Mouse (Mus musculus): Measurements from ENCODE around the gene 8030411F24Rik. TPM values are rescaled to one million over a fixed set of nuclear protein-coding genes. Genes with fewer than 3 reads are reported as not detected.
"Not testable (repeated sequence)": the region's sequence is repeated elsewhere in the genome, so short reads cannot be mapped to it uniquely, and the experiment has no call there.

8030411F24Rik gene
- not detected for total RNA-seq (2022)

DNA sequence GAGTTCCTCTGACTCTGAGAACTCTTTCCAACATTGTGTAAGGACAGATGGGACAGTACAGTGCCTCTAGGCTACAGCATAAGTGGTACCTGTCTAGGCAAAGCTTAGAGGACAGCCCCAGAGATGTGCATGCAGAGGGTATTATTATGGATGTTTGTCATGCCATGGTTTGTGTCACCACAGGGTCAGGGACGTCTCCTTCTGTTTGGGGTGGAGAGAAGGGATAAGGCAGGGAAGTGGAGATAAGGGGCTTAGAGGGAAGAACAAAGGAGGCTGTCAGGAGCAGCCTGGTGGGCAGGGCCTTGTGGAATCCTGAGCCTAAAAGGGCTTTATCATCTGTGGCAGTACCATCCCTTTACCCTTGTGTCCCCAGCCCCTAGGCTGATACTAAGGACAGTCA, at the start of gene 8030411F24Rik:
8030411F24Rik (plus strand) TSS at position 301 of the 400 bp plus-strand sequence.
- DNase-seq (ENCODE audit: low spot score in 2 of 2): no peak

DNA sequence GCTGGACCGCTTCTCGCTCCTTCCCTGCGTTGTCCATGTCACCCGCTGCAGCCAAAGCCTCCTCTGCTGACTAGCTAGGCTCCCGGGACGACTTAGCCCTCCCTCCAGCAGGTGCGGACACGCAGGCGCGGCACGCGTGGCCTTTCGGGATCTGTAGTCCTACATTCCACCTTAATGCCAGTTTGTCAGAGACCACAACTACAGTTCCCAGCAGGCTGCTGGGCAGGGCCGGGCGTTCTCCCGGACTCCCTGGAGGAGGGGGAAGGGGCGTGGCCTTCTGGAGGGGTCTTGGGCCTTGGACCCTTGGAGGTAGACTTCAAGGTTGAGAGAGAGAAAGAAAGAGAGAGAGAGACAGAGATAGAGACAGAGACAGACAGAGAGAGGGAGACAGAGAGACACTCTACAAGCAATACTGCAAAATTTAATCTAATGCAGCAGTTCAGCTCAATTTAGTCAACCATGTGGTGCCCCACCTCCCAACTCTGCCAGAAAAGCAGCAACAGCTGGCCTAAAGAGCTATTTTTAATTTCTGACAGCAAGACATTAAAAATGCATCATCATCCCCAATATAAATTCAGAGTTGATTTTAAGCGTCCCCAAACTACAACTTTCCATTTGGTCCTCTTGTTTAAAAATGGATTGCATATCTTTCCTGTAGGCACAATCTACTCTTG, 49.3 kb upstream of the 8030411F24Rik start, which contains the start of gene Napb:
Napb (minus strand) TSS at position 141 of the 674 bp plus-strand sequence.
- DNase-seq (ENCODE audit: low spot score in 2 of 2): peak; percentile 86 to 96

- peak in 1 of 2 experiments; percentile 77 for DNase-seq (ENCODE audit: low spot score in 2 of 2)
Measured at GRCm38 (mm10) chr2:148743001-148743400, 38.8 kb upstream of the 8030411F24Rik start.

DNA sequence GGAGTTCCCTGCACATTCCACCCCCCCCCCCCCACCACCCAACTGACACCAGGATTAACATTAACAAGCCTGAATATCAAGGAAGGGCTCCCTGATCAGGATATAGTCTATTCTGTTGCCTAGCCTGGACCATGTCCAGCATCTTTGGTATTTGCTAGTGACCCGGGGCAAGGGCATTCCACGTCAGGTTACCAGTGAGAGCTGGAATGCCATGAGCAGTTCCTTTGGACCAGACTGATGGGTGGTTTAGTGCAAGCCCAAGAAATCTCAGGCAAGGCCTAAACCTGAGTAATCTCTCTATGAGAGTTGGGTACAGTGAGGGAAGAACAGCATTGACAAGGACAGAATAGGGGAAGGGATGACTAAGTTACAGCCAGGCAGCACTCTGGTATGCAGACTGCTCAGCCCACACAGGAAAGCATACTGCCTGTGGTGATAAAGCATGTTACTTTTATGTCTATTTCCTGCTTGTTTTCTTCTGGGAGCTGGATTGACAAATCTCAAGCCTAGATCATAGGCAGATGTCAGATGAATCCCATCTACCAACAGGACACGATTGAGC, 37.9 kb upstream of the 8030411F24Rik start:
- no peak for DNase-seq (ENCODE audit: low spot score in 2 of 2)

DNA sequence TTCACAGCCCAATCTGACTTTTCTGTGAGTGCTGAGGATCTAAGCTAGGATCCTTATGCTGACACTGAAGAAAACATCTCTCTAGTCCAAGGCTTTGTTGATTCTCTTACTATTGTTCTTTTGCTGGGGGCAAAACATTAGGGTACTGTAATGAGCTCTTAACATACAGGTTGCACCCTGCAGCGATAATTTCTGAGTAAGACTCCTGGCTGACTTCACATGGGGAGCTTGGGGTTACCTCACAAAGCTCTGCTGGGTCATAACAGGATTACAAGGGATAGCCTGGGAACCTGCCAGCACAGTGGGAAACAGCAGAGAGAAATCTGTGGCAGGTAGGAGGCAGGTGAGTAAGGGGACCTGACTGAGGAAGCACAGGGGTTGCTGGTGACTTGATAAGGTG, 31.8 kb upstream of the 8030411F24Rik start, which contains the start of gene Cstl1:
Cstl1 (plus strand) TSS at position 301 of the 400 bp plus-strand sequence.
- DNase-seq (ENCODE audit: low spot score in 2 of 2): no peak

DNA sequence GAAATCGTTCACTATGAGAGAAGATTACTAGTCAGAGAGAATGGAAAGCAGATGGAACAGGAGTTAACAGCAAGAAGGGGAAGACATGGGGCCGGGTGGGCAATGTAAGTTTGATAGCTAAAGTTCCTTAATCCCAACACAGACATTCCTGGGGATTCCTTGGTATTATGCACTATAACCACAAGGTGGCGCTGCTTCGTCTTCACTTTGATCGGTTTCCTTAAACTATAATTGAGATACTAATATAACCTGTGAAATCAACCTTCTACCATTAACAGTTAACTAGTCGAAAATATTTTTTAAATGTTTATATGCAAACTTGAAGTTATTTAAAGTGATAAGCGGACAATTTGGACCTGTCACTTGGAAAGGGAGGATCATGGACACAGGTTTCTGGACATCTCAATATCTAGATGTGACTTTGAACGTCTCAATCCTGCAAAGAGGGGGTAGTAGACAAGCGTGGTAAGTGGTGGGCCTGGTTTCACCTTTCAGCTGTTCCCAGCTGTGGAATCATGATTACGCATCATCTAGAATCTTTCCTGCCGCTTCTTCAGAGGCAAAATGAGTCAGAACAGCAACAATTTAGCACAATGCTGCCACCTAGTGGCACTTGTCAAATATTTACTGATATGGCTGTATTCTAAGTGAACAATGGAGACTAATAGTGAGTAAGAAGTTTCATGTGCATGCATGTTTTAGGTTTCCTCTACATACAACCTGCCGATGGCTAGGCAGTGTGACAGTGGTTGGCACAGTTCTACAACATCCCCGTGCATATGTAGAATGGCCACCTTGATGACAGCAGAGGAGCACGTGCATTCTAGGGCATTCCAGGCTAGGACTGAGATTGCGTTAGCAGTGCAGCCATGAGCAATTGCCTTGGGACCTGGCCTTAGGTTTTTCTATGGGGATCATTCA, 29.7 kb upstream of the 8030411F24Rik start:
- peak; percentile 45 to 51 for DNase-seq (ENCODE audit: low spot score in 2 of 2)

DNA sequence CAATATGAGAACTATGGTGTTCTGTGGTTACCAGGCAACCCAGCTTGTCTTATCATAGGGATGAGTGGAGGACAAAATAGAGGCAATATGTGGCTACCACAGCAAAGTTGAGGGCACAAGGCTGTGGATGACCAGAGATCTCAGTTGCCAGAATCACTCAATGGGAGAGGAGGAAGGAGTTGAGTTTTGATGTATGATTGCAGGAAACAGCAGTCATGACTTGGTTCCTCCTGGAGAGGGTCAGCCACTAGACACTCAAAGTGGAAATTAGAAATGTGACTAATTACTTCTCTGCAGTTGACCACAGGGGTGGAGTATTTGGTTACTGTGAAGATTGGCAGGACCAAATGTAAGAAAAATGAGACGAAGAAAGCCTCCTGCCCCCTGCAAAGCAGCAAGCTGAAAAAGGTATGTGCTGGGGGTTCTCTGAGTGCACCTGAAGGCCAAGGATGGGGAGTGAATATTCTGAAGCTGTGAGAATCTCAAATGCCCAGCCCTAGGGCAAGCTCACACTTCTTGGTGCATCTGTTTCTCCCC, 27.4 kb upstream of the 8030411F24Rik start:
- DNase-seq (ENCODE audit: low spot score in 2 of 2): no peak

DNA sequence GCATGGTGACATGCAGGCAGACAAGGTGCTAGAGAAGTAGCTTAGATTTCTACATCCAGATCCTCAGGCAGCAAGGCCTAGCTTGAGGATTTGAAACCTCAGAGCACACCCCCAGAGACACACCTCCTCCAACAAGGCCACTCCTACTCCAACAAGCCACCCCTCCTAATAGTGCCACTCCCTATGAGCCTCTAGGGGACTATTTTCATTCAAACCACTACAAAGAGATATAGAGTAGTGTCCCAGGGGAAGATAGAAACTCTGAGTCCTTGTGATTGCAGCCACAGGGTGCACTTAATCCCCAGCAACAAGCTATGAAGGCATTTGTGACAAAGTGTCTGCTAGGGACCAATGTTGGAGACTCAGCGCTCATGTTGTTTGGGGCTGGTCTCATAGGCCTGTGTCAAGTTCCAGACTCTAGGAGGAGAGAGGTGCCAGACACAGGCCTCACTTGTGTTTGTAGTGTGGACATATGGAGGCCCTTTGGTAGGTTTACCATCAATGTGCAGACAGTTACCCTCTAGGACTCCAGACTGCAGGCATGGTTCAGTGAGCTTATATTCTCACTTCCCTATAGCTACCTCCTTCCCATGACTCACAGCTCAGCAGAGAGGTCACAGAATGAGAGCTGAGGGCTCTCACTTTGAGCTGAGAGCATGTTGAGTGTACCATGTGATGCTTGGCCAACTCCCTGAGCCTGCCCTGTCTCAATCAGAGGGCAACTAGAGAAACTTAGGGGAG, 18.0 kb upstream of the 8030411F24Rik start:
- no peak for DNase-seq (ENCODE audit: low spot score in 2 of 2)

GRCm38 (mm10) chr2:148771397-148771796, 10.4 kb upstream of the 8030411F24Rik start, which contains the start of gene Cst11:
Cst11 (minus strand) TSS chr2:148771497.
- DNase-seq (ENCODE audit: low spot score in 2 of 2): not testable (repeated sequence)

GRCm38 (mm10) chr2:148789142-148789541, 7.3 kb downstream of the 8030411F24Rik start, which contains the start of gene Cst12:
Cst12 (plus strand) TSS chr2:148789361.
- DNase-seq (ENCODE audit: low spot score in 2 of 2): no peak

- no peak for DNase-seq (ENCODE audit: low spot score in 2 of 2)
Measured at GRCm38 (mm10) chr2:148798485-148798884, 16.7 kb downstream of the 8030411F24Rik start, which contains the start of gene Cst8. Cst8 (plus strand) TSS chr2:148798785.

DNA sequence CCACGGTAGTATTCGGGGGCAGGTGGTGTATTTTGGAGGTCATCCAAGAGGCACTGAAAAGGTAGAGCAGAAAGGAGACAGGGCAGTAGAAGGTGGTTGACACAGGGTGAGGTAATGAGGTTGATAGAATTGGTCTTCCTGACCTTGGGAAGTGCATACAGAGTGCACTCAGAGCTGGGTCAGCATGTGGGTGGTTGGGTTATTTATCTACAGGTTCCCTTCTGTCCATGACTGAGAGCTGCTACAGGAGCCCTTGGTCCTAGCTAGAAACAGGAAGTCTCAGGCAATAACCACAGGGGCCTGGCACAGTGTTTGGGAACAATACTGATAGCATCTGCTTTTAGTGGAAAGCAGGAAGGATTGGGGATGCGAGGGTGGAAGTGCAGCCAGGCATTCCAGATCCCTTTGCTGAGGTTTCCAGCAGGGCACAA, 19.7 kb downstream of the 8030411F24Rik start:
- DNase-seq (ENCODE audit: low spot score in 2 of 2): no peak

DNA sequence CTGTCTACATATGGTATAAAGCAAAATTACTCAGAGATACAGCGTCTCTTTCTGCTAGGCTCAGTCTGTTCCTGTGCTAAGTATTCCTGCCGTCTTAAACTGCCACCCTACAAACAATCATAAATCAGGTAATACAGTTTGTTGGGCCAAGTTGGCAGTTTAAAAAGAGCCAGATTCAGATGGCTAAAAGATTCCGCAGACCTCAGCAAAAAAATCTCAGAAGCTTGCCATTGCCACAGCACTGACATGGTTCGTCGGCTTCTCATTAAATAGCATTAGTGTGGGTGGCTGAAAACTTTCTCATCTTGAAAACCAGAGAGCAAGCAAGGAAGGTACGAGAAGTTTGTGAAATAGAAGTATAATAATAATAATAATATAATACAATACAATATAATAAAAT, 24.9 kb downstream of the 8030411F24Rik start:
- DNase-seq (ENCODE audit: low spot score in 2 of 2): no peak

DNA sequence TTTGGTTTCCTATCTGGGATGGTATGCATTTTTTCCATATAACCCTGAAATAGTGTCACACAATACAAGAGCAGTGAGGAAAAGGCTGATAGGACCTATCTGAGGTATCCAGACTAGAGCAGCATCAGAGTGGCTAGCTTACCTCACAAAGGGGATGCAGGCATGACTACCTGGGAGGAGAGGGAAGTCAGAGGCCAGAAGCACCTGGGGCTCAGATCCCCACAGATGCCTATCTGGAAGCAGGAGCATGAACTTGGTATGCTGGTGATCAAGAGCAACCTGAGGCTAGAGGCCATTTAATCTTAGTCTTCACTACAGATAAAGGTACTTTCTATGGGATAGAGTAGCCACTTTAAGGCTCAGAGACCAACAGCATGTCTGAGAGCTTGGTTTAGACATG, 38.1 kb downstream of the 8030411F24Rik start, which contains the start of gene Cst13:
Cst13 (plus strand) TSS at position 173 of the 400 bp plus-strand sequence.
- no peak for DNase-seq (ENCODE audit: low spot score in 2 of 2)

GRCm38 (mm10) chr2:148825986-148826385, 44.2 kb downstream of the 8030411F24Rik start:
- no peak for DNase-seq (ENCODE audit: low spot score in 2 of 2)

DNA sequence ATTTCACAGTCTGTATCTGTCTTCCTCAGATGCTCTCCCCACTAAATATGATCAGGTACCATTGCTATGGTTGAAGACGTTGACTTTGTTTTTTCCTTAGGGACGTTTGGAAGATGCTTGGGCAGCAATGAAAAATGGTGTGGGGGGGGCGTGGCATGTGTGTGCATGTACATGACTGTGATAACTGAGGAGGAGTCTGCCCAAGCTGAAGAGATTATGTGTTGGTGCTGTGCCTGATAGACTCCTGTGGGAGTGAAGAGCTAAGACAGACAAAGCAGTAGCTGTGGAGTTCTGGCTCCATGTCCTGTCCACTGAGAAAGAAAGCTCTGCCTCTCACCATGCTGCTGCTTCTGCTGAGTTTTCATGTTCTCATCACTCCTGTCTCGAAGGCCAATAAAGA, 53.1 kb downstream of the 8030411F24Rik start, which contains the start of gene Cst9:
Cst9 (plus strand) TSS at position 236 of the 400 bp plus-strand sequence.
- no peak for DNase-seq (ENCODE audit: low spot score in 2 of 2)
